Mouse (Mus musculus): ENCODE data around the gene Ldah. TPM values are rescaled to one million over a fixed set of nuclear protein-coding genes. Genes with fewer than 3 reads are reported as not detected.
A peak's percentile ranks its signal among the peaks of the same experiment; 100 is the strongest.

Ldah gene
- polyA plus RNA-seq, 1 experiment from 2014 or later = 59.2 TPM

DNA sequence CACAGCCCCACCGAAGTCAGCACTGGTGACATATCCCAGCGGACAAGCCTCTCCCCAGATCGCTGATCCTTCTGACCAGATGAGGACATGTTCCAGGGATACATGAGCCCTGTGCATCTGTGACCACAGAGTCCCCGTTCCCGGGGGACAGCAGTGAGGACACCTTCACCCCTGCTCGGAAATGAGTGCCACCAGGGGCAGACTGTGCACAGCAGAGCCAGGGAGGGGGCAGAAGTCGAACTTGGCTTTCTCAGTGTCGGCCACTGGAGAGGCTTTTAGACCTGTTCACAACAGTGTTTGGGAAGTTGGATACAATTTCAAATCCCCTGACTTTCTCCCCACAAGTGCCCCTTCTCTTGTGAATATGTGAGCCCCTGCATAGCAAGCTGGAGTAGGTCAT is 81.6 kb downstream of the Ldah start:
- Histone ChIP-seq H3K36me3 (ENCODE audit: control insufficient read depth, insufficient read depth, low read length) (peaks cover 3% of the 10 kb centered on the region; the same call in 1 of the 2 replicates), H3K9ac (ENCODE audit: low read depth, low read length) (no peak overlapping the region), H3K27ac (ENCODE audit: low read depth, low read length) (no peak overlapping the region), H3K4me2 (no peak overlapping the region), H3K9me3 (replicated peaks; ENCODE audit: control insufficient read depth, low read length) (no peaks in the 10 kb centered on the region), H3K4me3 (ENCODE audit: low read depth, low read length) (no peak overlapping the region), H3K27me3 (ENCODE audit: control insufficient read depth, insufficient read depth, low read length) (peaks cover under 1% of the 10 kb centered on the region; the same call in 1 of the 2 replicates), H3K4me1 (ENCODE audit: control insufficient read depth, insufficient read depth, low read length) (no peaks in the 10 kb centered on the region)
- ATAC-seq (replicated peaks; ENCODE audit: insufficient number of reproducible peaks, low FRiP score, low TSS enrichment) = no peak
- WGBS (ENCODE audit: insufficient replicate concordance) = 89% methylated on average over 8 of the region's 8 CpGs

DNA sequence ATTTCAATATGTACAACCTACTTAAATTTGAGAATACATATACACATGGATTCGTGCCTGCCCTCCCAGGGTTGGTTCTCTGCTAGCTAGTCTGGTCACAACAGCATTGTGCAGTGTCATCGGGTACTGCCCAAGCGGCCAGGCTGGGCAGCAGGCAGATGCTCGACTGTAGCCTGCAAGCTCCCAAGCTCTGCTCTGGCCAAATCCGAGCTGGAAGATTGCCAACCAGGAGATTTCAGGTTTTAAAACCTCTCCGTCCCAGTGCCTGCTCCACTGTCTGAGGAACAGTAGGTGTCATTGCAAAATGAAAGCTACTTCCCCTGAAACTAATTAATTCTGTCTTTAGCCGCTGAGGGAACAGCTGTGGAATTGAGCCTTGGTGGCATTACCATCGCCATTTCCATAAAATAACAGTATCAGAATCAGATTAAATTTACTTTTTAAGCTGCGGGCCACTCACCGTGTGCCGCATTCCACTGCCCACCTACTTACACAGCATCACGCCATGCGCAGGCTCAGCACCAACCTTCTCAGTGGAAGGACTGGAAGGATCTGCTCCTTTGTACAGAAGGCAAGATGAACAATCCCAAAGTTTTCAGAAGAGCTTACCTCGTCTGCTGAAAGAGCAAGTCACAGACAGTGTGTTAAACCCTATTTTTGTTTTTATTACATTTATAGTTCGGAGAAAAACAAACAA is 83.4 kb downstream of the Ldah start:
- Histone ChIP-seq H3K36me3 (ENCODE audit: control insufficient read depth, insufficient read depth, low read length) (peaks cover 3% of the 10 kb centered on the region; the same call in 1 of the 2 replicates), H3K9me3 (replicated peaks; ENCODE audit: control insufficient read depth, low read length) (no peaks in the 10 kb centered on the region), H3K4me1 (ENCODE audit: control insufficient read depth, insufficient read depth, low read length) (no peaks in the 10 kb centered on the region), H3K9ac (ENCODE audit: low read depth, low read length) (no peak overlapping the region), H3K4me2 (no peak overlapping the region), H3K27me3 (ENCODE audit: control insufficient read depth, insufficient read depth, low read length) (peaks cover 14% of the 10 kb centered on the region), H3K4me3 (ENCODE audit: low read depth, low read length) (no peak overlapping the region), H3K27ac (ENCODE audit: low read depth, low read length) (no peak overlapping the region)
- WGBS (ENCODE audit: insufficient replicate concordance) = 67% methylated on average over 15 of the region's 15 CpGs
- no peak for ATAC-seq (replicated peaks; ENCODE audit: insufficient number of reproducible peaks, low FRiP score, low TSS enrichment)

DNA sequence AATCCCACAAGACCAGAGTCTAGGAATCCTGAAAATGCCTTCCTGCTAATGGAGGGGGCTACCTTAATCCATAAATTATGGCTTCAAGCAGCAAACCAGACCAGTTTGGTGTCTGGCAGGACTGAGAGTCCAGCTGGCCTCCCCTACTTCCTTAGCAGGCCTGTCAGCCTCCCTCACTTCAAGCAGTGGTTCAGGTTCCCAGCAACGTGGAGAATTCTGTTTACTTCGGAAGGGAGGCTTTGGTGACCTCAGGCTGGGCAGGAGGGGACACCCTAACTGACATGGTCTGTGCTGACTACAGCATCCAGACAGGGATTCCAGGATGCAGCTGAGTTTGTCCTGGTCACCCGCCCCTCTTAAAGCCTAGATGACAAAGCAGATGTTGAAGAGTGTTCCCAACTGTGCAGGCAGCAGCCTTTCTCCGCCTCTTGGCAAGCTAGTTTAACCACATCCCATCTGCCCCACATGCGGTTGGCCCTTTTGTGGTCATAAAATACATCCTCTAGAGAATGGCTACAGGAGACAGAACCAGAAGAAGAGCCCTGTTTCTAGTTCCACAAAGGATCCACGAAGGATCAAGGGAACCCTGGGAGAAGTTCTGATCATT is 87.5 kb downstream of the Ldah start:
- Histone ChIP-seq H3K27me3 (ENCODE audit: control insufficient read depth, insufficient read depth, low read length) (peaks cover 53% of the 10 kb centered on the region), H3K4me3 (ENCODE audit: low read depth, low read length) (no peak overlapping the region), H3K27ac (ENCODE audit: low read depth, low read length) (no peak overlapping the region), H3K9me3 (replicated peaks; ENCODE audit: control insufficient read depth, low read length) (no peaks in the 10 kb centered on the region), H3K36me3 (ENCODE audit: control insufficient read depth, insufficient read depth, low read length) (no peaks in the 10 kb centered on the region), H3K9ac (ENCODE audit: low read depth, low read length) (no peak overlapping the region), H3K4me2 (no peak overlapping the region), H3K4me1 (ENCODE audit: control insufficient read depth, insufficient read depth, low read length) (peaks cover 7% of the 10 kb centered on the region; the same call in 1 of the 2 replicates)
- WGBS (ENCODE audit: insufficient replicate concordance) = 59% methylated on average over 6 of the region's 6 CpGs
- ATAC-seq (replicated peaks; ENCODE audit: insufficient number of reproducible peaks, low FRiP score, low TSS enrichment) = no peak

DNA sequence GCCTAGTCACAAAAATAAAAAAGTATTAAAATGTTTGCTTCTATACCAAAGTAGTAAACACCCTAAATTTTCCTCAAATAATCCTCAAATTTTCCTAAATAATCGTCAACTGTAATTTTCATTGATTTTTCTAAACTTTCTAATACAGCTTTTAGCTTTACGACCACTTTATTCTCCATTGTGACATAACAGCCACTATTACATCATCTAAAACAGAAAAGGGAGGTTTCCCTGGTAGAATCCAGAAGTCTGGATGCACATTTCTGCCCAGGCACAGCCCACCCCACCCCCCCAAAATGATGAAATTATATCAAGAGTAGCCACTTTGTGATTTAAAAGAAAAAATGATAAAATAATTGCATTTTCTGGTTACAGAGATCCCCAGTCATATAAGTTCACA is 88.2 kb downstream of the Ldah start:
- H3K4me2 ChIP-seq = no peak overlapping the region
- H3K27me3 ChIP-seq (ENCODE audit: control insufficient read depth, insufficient read depth, low read length) = peaks cover 60% of the 10 kb centered on the region
- WGBS (ENCODE audit: insufficient replicate concordance) = 70% methylated on average over 2 of the region's 2 CpGs
- no peak overlapping the region for H3K4me3 ChIP-seq (ENCODE audit: low read depth, low read length)
- H3K9me3 ChIP-seq (replicated peaks; ENCODE audit: control insufficient read depth, low read length) = no peaks in the 10 kb centered on the region
- H3K27ac ChIP-seq (ENCODE audit: low read depth, low read length) = no peak overlapping the region
- no peak overlapping the region for H3K9ac ChIP-seq (ENCODE audit: low read depth, low read length)
- no peaks in the 10 kb centered on the region for H3K36me3 ChIP-seq (ENCODE audit: control insufficient read depth, insufficient read depth, low read length)
- no peak for ATAC-seq (replicated peaks; ENCODE audit: insufficient number of reproducible peaks, low FRiP score, low TSS enrichment)
- H3K4me1 ChIP-seq (ENCODE audit: control insufficient read depth, insufficient read depth, low read length) = peaks cover 7% of the 10 kb centered on the region; the same call in 1 of the 2 replicates

DNA sequence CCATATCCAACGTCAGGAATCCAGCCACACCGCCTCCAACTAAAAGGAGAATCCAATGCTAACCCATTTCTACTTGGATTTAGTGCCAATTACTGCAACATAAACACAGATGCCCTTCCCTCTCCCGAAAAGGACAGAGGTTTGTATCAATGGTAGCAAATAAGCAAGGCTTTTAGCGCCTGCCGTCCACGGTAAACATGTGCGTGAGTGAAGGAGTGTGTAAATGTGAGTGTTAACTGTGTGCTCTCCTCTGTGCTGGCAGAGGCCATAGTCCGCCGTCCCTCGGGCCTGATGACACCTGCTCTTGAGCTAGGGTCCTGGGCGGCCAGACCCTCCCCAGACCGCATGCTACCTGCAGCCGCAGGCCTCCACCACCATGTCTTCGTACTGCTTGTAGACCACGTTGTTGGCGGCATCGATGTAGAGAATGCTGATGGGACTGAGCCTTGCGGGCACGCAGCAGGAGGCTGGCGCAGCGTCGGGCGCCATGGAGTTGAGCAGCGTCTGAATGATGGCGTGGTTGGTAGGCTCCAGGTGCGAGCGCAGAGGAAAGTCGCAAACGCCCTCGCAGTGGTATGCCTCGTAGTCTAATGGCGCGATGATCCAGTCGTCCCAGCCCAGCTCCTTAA is 89.8 kb downstream of the Ldah start:
- 9% methylated on average over 34 of the region's 34 CpGs for WGBS (ENCODE audit: insufficient replicate concordance)
- Histone ChIP-seq H3K4me3 (ENCODE audit: low read depth, low read length) (peak overlapping the region; percentile 53), H3K4me1 (ENCODE audit: control insufficient read depth, insufficient read depth, low read length) (peaks cover 15% of the 10 kb centered on the region), H3K27me3 (ENCODE audit: control insufficient read depth, insufficient read depth, low read length) (peaks cover 76% of the 10 kb centered on the region), H3K27ac (ENCODE audit: low read depth, low read length) (no peak overlapping the region), H3K4me2 (peak overlapping the region; percentile 80), H3K36me3 (ENCODE audit: control insufficient read depth, insufficient read depth, low read length) (no peaks in the 10 kb centered on the region), H3K9ac (ENCODE audit: low read depth, low read length) (no peak overlapping the region; the same call in 1 of the 2 replicates), H3K9me3 (replicated peaks; ENCODE audit: control insufficient read depth, low read length) (no peaks in the 10 kb centered on the region)
- ATAC-seq (replicated peaks; ENCODE audit: insufficient number of reproducible peaks, low FRiP score, low TSS enrichment) = no peak

DNA sequence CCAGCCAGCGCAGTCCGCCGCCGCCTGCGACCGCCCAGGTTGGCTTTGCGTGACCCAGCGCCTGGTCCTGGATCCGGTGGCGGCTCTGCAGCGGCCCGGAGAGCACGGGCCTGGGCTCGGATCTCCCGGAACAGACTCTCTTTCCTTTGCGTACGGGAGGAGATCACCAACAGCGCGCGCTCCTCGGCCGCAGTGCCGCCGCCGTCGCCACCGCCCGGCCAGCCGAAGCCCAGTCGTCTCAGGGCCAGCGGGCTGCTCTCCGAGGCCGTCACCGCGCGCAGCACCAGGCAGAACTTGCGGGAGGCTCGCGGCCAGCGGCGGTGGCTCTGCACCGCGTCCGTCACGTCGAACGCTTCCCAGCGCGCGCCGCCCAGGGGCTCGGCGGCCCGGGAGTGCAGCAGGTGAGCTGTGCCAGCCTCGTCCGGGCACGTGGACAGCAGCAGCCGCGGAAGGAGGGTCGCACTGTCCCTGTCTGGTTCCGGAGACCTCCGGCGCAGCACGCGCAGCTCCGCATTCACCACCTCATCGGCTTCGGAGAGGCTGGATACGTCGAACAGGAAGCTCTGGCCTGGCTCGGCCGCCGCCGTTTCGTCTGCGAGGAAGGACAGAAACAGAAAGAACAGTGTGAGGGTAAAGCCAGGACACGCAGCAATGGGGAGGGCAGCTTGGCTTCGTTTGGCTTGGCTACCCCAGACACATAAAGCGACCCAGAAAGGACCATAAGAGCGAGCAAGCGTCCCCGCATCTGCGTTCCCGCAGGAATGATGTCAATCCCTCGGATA is 90.6 kb downstream of the Ldah start:
- Histone ChIP-seq H3K27ac (ENCODE audit: low read depth, low read length) (no peak overlapping the region), H3K4me3 (ENCODE audit: low read depth, low read length) (peak overlapping the region; percentile 53), H3K36me3 (ENCODE audit: control insufficient read depth, insufficient read depth, low read length) (no peaks in the 10 kb centered on the region), H3K9me3 (replicated peaks; ENCODE audit: control insufficient read depth, low read length) (no peaks in the 10 kb centered on the region), H3K9ac (ENCODE audit: low read depth, low read length) (peak overlapping the region; percentile 43; the same call in 1 of the 2 replicates), H3K27me3 (ENCODE audit: control insufficient read depth, insufficient read depth, low read length) (peaks cover 84% of the 10 kb centered on the region), H3K4me2 (peak overlapping the region; percentile 80), H3K4me1 (ENCODE audit: control insufficient read depth, insufficient read depth, low read length) (peaks cover 15% of the 10 kb centered on the region)
- ATAC-seq (replicated peaks; ENCODE audit: insufficient number of reproducible peaks, low FRiP score, low TSS enrichment) = 0 out of 2 replicates have a peak, but pooled peaks have one; percentile 24
- 2% methylated on average over 63 of the region's 85 CpGs for WGBS (ENCODE audit: insufficient replicate concordance)

DNA sequence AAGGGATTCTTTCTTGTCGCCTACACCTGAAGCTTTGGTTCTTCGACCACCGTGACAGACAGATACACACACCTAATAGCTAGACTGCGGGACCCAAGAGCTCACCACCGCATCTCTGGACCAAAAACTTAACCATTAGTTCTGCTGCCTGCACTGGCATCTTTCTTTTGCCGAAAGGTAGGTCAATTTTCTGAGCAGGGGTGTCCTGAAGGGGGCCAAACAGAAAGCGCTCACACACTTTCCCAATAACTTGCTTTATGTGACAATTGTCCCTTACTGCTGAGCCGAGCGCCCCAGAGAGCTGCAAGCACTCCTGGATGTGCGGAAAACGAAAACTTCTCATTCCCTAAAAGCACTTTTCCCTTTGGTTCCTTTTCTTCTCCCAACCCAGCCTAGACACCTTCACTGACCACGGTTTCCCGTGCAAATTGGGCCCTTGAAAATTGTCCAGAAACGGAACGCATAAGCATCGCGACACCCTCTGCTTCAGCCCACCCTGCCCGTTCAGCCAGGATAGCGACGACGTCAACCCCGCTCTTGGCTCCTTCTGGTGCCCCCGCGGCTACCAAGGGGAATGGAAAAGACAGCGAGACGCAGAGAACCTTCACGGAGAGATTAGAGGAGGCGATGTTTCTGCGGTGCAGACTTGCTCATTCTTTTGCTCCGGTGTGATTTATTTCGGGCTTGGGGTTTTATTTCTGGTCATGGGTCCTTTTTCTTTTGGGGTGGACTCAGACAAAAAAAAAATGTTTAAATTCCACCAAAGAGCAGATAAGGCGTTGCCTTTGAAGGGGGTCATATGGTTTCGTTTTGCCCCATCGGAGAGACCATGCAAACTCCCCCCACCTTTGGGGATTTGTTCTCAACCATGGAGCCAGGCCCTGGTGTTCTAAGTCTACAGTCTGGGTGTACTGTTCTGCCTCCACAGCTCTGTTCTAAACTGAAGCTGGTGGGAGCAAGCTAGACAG is 91.5 kb downstream of the Ldah start:
- Histone ChIP-seq H3K4me2 (peak overlapping the region; percentile 80), H3K9me3 (replicated peaks; ENCODE audit: control insufficient read depth, low read length) (no peaks in the 10 kb centered on the region), H3K9ac (ENCODE audit: low read depth, low read length) (no peak overlapping the region), H3K27ac (ENCODE audit: low read depth, low read length) (no peak overlapping the region), H3K27me3 (ENCODE audit: control insufficient read depth, insufficient read depth, low read length) (peaks cover 91% of the 10 kb centered on the region), H3K4me3 (ENCODE audit: low read depth, low read length) (peak overlapping the region; percentile 53), H3K36me3 (ENCODE audit: control insufficient read depth, insufficient read depth, low read length) (no peaks in the 10 kb centered on the region), H3K4me1 (ENCODE audit: control insufficient read depth, insufficient read depth, low read length) (peaks cover 15% of the 10 kb centered on the region)
- 10% methylated on average over 34 of the region's 34 CpGs for WGBS (ENCODE audit: insufficient replicate concordance)
- no peak for ATAC-seq (replicated peaks; ENCODE audit: insufficient number of reproducible peaks, low FRiP score, low TSS enrichment)

Measured in heart, embryonic 11.5 days (tissue).